Mouse (Mus musculus) ES-Bruce4 (cell line): ENCODE measurements at regions not wholly inside any gene's neighbourhood (a gene's known extent, or its start where the extent isn't known, plus 50 kb on each side); places are given as distances from the start of the nearest gene placed in this dataset.

ENCODE experiments used
- H3K27ac ChIP-seq: 2 replicates; pipeline ENCODE4 v1.5.1; 2012; ENCODE audit warnings: low read length, inconsistent platforms; ENCODE audit not compliant: insufficient read depth
- H3K27me3 ChIP-seq: 2 replicates; pipeline ENCODE4 v1.6.1; 2012; ENCODE audit warnings: mild to moderate bottlenecking, low read length, inconsistent platforms; ENCODE audit not compliant: control insufficient read depth, poor library complexity, insufficient read depth, severe bottlenecking
- H3K36me3 ChIP-seq: 2 replicates; pipeline ENCODE4 v1.6.1; 2012; ENCODE audit warnings: inconsistent platforms, mild to moderate bottlenecking, low read length, moderate library complexity; ENCODE audit not compliant: control insufficient read depth, poor library complexity, insufficient read depth, severe bottlenecking
- H3K4me1 ChIP-seq: one replicate; pipeline ENCODE4 v1.8.1; 2011; ENCODE audit warnings: low read length; ENCODE audit not compliant: control insufficient read depth, insufficient read depth
- H3K4me3 ChIP-seq: 2 replicates; pipeline ENCODE4 v1.5.1; 2011; ENCODE audit warnings: low read depth, mild to moderate bottlenecking, low read length
- H3K9ac ChIP-seq: 2 replicates; pipeline ENCODE4 v1.6.1; 2012; ENCODE audit warnings: low read depth, mild to moderate bottlenecking, inconsistent platforms; ENCODE audit not compliant: poor library complexity, severe bottlenecking
- H3K9me3 ChIP-seq: replicated peaks from 2 replicates; pipeline ENCODE4 v1.6.1; 2012; ENCODE audit warnings: mild to moderate bottlenecking, low read length, inconsistent platforms; ENCODE audit not compliant: control insufficient read depth, poor library complexity, insufficient read depth, severe bottlenecking
- CTCF ChIP-seq: IDR thresholded peaks from one replicate; pipeline ENCODE4 v1.8.1; 2011; ENCODE audit warnings: low read depth, low read length
- EP300 ChIP-seq: IDR thresholded peaks from 2 replicates; pipeline ENCODE4 v1.6.1; 2011; ENCODE audit warnings: low read depth, low read length; ENCODE audit not compliant: insufficient read depth
- POLR2A ChIP-seq: IDR thresholded peaks from one replicate; pipeline ENCODE4 v1.8.1; 2011; ENCODE audit warnings: low read length; ENCODE audit not compliant: insufficient read depth

DNA sequence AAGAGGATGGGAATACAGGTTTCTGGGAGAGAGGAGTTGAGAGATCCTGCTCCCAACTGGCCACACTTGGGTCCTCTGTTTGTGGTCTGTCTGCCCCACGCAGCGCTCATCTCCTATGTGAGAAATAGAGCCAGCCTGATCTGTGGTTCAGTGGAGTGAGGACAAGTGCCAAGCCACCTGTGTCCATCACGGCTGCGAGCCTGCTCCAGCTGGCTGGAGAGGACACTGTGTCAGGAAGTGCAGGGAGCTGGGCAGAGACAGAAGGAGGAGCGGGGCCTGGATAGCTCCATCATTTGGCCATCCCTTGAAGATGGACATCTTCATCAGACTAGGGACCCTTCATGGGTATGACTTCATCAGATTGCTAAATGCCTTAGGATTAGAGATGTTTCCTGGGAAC is 136.4 kb upstream of the Lrfn2 start:
- TF ChIP-seq EP300 (no peak), CTCF (no peak), POLR2A (no peak)
- Histone ChIP-seq H3K27me3 (no peaks in the 10 kb centered on the region), H3K27ac (no peak overlapping the region), H3K36me3 (no peaks in the 10 kb centered on the region), H3K9ac (no peak overlapping the region), H3K4me1 (no peaks in the 10 kb centered on the region), H3K9me3 (no peaks in the 10 kb centered on the region), H3K4me3 (no peak overlapping the region)

DNA sequence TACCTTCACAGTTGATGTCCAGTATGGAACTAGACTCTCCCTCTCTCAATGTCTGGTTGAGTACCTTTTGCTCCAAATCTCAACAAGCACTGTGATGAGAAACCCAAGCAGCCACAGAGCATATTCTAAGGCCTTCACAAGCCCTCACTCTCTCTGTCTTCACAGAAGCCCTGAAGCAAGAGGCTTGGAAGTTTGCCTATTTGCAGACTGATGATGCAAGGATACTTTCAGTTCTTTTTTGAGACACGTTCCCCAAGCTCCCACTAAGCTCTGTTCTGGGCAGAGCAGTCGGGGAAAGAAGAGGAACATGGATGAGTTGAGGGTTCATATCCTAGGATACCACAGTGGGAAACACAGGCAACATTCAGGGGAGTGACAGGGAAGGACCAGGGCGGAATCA is 134.0 kb upstream of the Lrfn2 start:
- Histone ChIP-seq H3K9ac (no peak overlapping the region), H3K27ac (no peak overlapping the region), H3K4me1 (no peaks in the 10 kb centered on the region), H3K36me3 (no peaks in the 10 kb centered on the region), H3K4me3 (no peak overlapping the region), H3K27me3 (no peaks in the 10 kb centered on the region), H3K9me3 (no peaks in the 10 kb centered on the region)
- TF ChIP-seq EP300 (no peak), CTCF (no peak), POLR2A (no peak)

DNA sequence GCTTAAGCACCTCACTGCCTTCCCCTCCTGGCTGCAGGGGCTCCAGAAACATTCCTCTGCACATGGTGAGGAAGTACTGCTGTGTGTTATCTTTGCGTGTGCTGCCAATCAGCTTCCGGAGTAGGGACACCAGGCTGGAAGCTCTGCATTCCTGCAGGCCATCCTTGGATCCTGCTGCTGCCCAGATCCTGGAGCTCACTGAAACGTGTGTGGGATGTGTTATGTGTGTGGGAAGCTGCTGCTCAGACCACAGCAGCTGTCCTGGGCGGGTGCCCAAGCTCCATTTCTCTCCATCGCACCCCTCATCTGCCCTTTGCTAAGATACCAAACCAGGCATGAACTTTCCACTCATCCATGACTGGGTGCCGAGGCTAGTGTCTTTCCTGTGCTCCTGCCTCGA is 129.5 kb upstream of the Lrfn2 start:
- Histone ChIP-seq H3K27ac (no peak overlapping the region), H3K27me3 (no peaks in the 10 kb centered on the region), H3K36me3 (no peaks in the 10 kb centered on the region), H3K4me3 (no peak overlapping the region), H3K9me3 (no peaks in the 10 kb centered on the region), H3K4me1 (no peaks in the 10 kb centered on the region), H3K9ac (no peak overlapping the region)
- no peak for TF ChIP-seq POLR2A
- no peak for TF ChIP-seq CTCF
- TF ChIP-seq EP300, result no peak

DNA sequence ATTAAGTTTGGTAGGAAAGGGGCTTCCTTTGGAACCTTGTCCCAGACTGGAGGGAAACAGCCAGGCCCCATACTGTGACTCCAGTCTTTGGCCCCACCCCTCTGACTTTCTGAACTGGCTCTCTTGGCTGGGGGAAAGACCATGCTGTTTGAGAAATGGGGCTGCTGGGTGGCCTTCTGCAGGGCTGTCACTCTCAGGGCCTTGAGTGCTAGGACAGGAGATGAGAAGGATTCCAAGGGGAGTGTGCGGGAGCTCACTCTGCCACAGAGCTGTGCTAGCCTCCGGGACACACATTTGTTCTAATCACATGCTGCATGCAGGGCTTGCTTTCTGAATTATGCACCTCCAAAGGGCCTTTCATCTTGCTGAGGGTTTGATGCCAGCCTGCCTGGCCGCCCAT is 124.3 kb upstream of the Lrfn2 start:
- H3K9ac ChIP-seq, result no peak overlapping the region
- TF ChIP-seq POLR2A (no peak), EP300 (no peak), CTCF (no peak)
- no peak overlapping the region for H3K4me3 ChIP-seq
- H3K27me3 ChIP-seq, result no peaks in the 10 kb centered on the region
- no peak overlapping the region for H3K27ac ChIP-seq
- no peaks in the 10 kb centered on the region for H3K36me3 ChIP-seq
- no peaks in the 10 kb centered on the region for H3K4me1 ChIP-seq
- no peaks in the 10 kb centered on the region for H3K9me3 ChIP-seq

DNA sequence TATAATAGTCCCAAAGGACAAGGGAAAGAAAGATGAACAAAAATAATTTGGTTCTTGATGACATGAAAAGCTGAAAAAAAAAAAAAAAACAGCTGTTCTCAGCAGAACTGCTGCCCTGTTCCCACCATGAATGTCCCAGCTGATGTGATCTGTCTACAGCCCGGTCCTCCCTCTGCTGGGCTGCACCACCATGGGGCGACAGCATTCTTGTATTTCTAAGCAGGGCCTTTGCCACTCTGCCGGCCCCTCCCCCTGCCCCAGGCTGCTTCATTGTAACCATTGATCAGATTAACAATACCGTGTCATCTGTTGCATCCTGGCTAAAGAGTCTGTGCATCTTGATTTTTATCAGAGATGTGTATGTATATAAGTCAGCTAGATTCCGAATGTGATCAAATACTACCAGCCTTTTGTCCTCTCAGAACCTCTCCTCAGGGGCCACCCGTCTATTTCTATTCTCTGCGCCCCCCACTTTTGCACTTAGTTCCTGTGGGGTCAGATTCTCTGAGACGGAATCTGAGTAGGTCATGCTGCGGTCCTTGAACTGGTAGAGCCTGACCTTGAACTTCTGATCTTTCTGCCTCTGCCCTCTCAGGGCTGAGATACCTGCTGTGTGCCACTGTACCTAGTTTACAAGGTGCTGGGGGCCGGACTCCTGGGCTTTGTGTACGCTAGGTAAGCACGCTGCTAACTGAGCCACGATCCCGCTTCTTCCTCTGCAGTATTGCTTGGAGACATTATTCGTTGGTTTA is 117.2 kb upstream of the Lrfn2 start:
- no peak overlapping the region for H3K9ac ChIP-seq
- H3K4me1 ChIP-seq, result peaks cover 13% of the 10 kb centered on the region
- H3K27me3 ChIP-seq, result no peaks in the 10 kb centered on the region
- no peak overlapping the region; the same call in 1 of the 2 replicates for H3K27ac ChIP-seq
- no peaks in the 10 kb centered on the region for H3K9me3 ChIP-seq
- TF ChIP-seq POLR2A (no peak), EP300 (peak; percentile 84), CTCF (no peak)
- no peak overlapping the region for H3K4me3 ChIP-seq
- no peaks in the 10 kb centered on the region for H3K36me3 ChIP-seq

DNA sequence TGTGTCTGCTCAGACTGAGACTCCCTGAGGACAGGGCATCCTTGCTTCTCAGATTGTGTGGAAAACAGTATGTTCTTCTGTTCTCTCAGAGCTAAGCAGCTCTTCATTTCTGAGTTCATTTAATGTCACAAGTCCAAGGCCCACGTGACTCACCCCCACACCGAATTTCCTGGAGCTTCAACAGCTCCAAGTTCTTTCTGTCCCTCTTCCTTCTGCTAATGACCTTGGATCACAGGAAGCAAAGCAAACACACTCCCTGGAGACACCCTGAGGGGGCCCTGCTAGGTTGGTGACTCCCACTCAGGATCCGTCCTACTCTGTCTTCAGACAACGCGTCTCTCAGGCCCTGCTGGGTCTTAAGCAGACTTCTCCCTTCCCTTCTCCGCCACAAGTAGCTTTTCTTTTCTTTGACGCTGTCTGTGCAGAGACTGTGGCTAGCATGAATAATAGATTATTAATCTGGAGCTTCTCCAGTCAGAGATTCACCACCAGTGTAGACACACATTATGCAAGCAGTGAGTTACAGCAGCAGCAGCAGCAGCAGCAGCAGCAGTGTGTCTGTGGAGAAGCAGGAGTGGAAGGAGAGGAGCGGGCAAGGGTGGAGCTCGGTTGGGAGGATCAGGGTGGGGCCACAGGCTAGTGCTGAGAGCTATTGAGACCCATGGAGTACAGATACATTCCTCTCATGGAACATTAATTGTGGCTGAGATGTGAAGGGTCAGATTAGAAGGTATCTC is 115.4 kb upstream of the Lrfn2 start:
- H3K27ac ChIP-seq, result no peak overlapping the region
- H3K27me3 ChIP-seq, result no peaks in the 10 kb centered on the region
- H3K4me1 ChIP-seq, result peaks cover 13% of the 10 kb centered on the region

More for the DNA sequence above, 115.4 kb upstream of the Lrfn2 start:
- Histone ChIP-seq H3K9ac (no peak overlapping the region), H3K9me3 (no peaks in the 10 kb centered on the region), H3K4me3 (no peak overlapping the region), H3K36me3 (no peaks in the 10 kb centered on the region)
- no peak for TF ChIP-seq POLR2A
